Mouse (Mus musculus): ENCODE results near the gene Otop3.

DNA sequence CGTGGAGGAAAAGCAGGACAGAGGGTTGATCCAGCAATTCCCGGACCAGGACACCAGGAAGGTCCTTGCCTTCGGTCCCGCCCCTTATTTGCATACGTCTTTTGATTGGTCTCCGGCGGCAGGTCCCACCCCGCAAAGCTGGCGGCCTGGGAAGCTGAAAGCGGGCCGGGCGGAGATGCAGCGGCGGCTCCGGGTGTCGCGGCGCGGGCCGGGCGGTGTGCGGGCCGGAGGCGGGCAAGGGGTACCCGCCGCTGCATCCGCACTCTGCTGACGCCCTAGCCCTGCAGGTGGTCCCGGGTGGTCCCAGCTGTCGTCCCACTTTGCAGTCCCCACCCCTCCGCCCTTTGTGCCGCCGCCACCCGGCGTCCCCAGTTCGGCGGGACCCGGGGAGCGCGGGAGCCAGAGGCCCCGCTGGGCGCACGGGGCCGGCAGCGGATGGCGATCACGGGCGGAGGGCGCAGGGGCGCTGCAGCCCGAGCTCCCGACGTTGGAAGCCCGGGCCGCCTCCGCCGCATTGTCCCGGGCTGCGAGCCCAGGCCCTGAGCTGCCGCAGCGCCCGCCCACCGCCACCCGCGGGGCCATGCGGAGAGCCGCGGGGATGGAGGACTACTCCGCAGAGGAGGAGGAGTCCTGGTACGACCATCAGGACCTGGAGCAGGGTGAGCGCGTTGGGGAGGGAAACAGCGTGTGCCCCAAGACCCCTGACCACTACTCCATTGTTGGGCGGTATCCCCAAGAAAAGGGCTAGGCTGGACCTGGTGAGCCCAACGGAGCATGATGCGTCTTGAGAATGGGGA lies 47.4 kb downstream of the Otop3 start, which contains the start of gene Cdr2l:
- TF ChIP-seq CTCF (IDR thresholded peaks at IDR 0.05; ENCODE audit: borderline replicate concordance, extremely low read depth, insufficient read depth, insufficient read length), result no peak
- peak; percentile 96 for TF ChIP-seq POLR2A (IDR thresholded peaks at IDR 0.05; ENCODE audit: borderline replicate concordance, extremely low read depth, insufficient read depth, insufficient read length, poor library complexity, severe bottlenecking)
